Mouse (Mus musculus) forebrain, embryonic 16.5 days (tissue): ENCODE data around the gene Fgfr3. TPM values are rescaled to one million over a fixed set of nuclear protein-coding genes. Genes with fewer than 3 reads are reported as not detected.

Source experiments
- ATAC-seq: fragments of 200-750 bp; cut with Nextera tagmentation; 2 replicates; pipeline ENCODE4 v1.8.0; 2017; ENCODE audit warnings: mild to moderate bottlenecking, moderate library complexity
- H3K27ac ChIP-seq: fragments of 300-500 bp; sonication (generic); 2 replicates; pipeline ENCODE4 v1.5.1; 2014; ENCODE audit warnings: low read length, control low read depth
- H3K27me3 ChIP-seq: fragments of 300-500 bp; sonication (generic); replicated peaks from 2 replicates; pipeline ENCODE4 v1.6.1; 2014; ENCODE audit warnings: low read length; ENCODE audit not compliant: control insufficient read depth, insufficient read depth
- H3K36me3 ChIP-seq: fragments of 300-500 bp; sonication (generic); 2 replicates; pipeline ENCODE4 v1.6.1; 2014; ENCODE audit not compliant: control insufficient read depth, insufficient read depth
- H3K4me1 ChIP-seq: fragments of 300-500 bp; sonication (generic); replicated peaks from 2 replicates; pipeline ENCODE4 v1.6.1; 2014; ENCODE audit warnings: low read length; ENCODE audit not compliant: control insufficient read depth, insufficient read depth
- H3K4me2 ChIP-seq: fragments of 300-500 bp; sonication (generic); 2 replicates; pipeline ENCODE4 v1.6.1; 2014; ENCODE audit warnings: mild to moderate bottlenecking, low read length, control low read depth
- H3K4me3 ChIP-seq: fragments of 300-500 bp; sonication (generic); replicated peaks from 2 replicates; pipeline ENCODE4 v1.5.1; 2014; ENCODE audit warnings: mild to moderate bottlenecking, low read length, control low read depth
- H3K9ac ChIP-seq: fragments of 300-500 bp; sonication (generic); replicated peaks from 2 replicates; pipeline ENCODE4 v1.6.1; 2014; ENCODE audit warnings: low read depth, low read length, control low read depth
- H3K9me3 ChIP-seq: fragments of 300-500 bp; sonication (generic); 2 replicates; pipeline ENCODE4 v1.6.1; 2016; ENCODE audit warnings: low read length; ENCODE audit not compliant: control insufficient read depth
- WGBS: fragments of 180-500 bp; shearing (Covaris S2); extraction: QIAGEN DNeasy Blood & Tissue Kit; methylation state at CpG from one replicate; pipeline ENCODE4 v1.1.7; 2014; 5-methylcytosine and 5-hydroxymethylcytosine counted together
- polyA plus RNA-seq: library from polyadenylated mRNA; unstranded; fragments of >200 nt; fragmentation: Nextera tagmentation; extraction: Ambion mirVana; gene quantifications from 2 replicates; pipeline ENCODE4 v1.2.1, GENCODE M21; 2015

Fgfr3 gene
- polyA plus RNA-seq, 1 experiment from 2014 or later = 29.9 TPM

DNA sequence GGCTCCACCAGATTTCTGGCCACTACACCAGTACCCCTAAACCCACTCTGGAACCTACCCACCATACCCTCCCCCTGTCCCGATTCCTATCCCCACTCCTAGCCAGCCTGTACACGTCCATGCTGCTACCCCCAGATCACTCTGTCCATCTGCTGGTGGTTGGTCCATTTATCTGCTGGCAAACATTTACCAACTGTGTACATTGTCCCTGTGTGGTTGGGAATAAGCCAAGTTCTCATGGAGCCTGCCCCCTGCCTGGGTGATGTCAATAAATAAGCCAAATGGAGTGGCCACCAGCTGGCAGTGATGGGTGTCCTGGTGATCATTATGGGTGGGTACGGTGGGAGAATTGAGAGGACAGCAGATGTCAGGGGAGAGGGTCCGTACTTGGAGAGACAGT, 34.3 kb upstream of the Fgfr3 start:
- no peaks in the 10 kb centered on the region for H3K9me3 ChIP-seq
- no peaks in the 10 kb centered on the region for H3K27me3 ChIP-seq
- peaks cover 22% of the 10 kb centered on the region for H3K4me1 ChIP-seq
- H3K4me3 ChIP-seq = no peak overlapping the region
- 58% methylated on average over 4 of the region's 4 CpGs for WGBS
- H3K36me3 ChIP-seq = no peaks in the 10 kb centered on the region
- no peak for ATAC-seq
- H3K27ac ChIP-seq = no peak overlapping the region
- no peak overlapping the region for H3K4me2 ChIP-seq
- H3K9ac ChIP-seq = no peak overlapping the region

- peak overlapping the region; percentile 80 for H3K27ac ChIP-seq
- peaks cover 30% of the 10 kb centered on the region for H3K4me1 ChIP-seq
- H3K36me3 ChIP-seq = no peaks in the 10 kb centered on the region
- H3K9ac ChIP-seq = peak overlapping the region; percentile 41
- ATAC-seq = no peak
- 30% methylated on average over 14 of the region's 14 CpGs for WGBS
- H3K27me3 ChIP-seq = no peaks in the 10 kb centered on the region
- no peaks in the 10 kb centered on the region for H3K9me3 ChIP-seq
- no peak overlapping the region for H3K4me3 ChIP-seq
- no peak overlapping the region for H3K4me2 ChIP-seq
These were observed 32.9 kb upstream of the Fgfr3 start for GRCm38 (mm10) chr5:33688278-33689220.

- Histone ChIP-seq H3K9me3 (no peaks in the 10 kb centered on the region), H3K9ac (peak overlapping the region; percentile 41), H3K27ac (peak overlapping the region; percentile 80), H3K4me3 (no peak overlapping the region), H3K4me2 (no peak overlapping the region), H3K27me3 (0 out of 2 replicates have a peak, but pooled peaks cover 3% of the 10 kb centered on the region), H3K36me3 (no peaks in the 10 kb centered on the region), H3K4me1 (peaks cover 33% of the 10 kb centered on the region)
- 13% methylated on average over 20 of the region's 20 CpGs for WGBS
- ATAC-seq = peak; percentile 88
These were observed 32.1 kb upstream of the Fgfr3 start for GRCm38 (mm10) chr5:33689221-33689844.

GRCm38 (mm10) chr5:33689852-33690645, 31.4 kb upstream of the Fgfr3 start:
- no peaks in the 10 kb centered on the region for H3K36me3 ChIP-seq
- peak overlapping the region; percentile 80 for H3K27ac ChIP-seq
- H3K9me3 ChIP-seq = no peaks in the 10 kb centered on the region
- no peak overlapping the region for H3K4me3 ChIP-seq
- 0 out of 2 replicates have a peak, but pooled peaks cover 3% of the 10 kb centered on the region for H3K27me3 ChIP-seq
- 35% methylated on average over 11 of the region's 11 CpGs for WGBS
- peaks cover 39% of the 10 kb centered on the region for H3K4me1 ChIP-seq
- peak; percentile 11 for ATAC-seq
- no peak overlapping the region for H3K4me2 ChIP-seq
- H3K9ac ChIP-seq = peak overlapping the region; percentile 41

DNA sequence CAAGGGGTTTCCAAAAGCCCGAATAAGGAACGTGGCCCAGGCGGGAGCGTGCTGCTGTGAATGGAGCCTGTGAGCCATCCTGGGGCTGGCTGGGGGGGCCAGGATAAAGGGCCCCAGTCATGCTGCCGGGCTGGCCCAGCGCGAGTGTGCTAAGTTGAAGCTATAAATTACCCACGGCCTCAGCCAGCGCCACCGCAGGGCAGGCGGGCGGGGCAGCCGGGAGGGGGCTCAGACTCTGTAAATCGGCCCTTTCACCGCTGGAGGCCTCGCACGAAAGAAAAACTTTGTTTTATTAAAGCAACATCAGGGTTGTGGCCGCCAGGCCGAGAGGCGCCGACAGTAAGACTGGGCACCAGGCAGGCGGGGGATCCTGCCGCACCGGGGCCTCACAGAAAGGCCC, 29.1 kb upstream of the Fgfr3 start:
- peaks cover 58% of the 10 kb centered on the region for H3K4me1 ChIP-seq
- WGBS = 4% methylated on average over 24 of the region's 24 CpGs
- no peak for ATAC-seq
- 0 out of 2 replicates have a peak, but pooled peaks cover 6% of the 10 kb centered on the region for H3K27me3 ChIP-seq
- H3K9ac ChIP-seq = peak overlapping the region; percentile 46
- 0 out of 2 replicates have a peak overlapping the region, but pooled peaks have one; percentile 11 for H3K4me2 ChIP-seq
- H3K36me3 ChIP-seq = no peaks in the 10 kb centered on the region
- peak overlapping the region; percentile 65 for H3K27ac ChIP-seq
- H3K4me3 ChIP-seq = no peak overlapping the region
- H3K9me3 ChIP-seq = no peaks in the 10 kb centered on the region

DNA sequence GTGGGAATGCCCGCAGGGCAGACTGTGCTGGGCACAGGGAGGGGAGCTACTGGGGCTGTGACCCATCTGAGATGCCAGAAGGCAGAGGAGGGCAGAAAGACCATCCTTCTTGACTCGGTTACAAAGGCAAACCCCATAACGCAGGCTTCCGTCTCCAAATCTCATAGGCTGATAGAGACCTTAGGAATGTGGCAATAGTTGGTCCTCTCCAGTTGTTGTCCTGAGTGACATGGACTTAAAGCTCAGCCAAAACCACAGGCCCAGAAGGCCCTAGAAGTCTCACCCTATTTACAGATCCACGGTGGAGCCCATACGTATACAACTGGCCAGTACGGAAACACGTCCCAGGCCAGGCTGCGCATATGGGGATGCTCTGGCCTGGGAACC, 27.0 kb upstream of the Fgfr3 start:
- Histone ChIP-seq H3K9me3 (no peaks in the 10 kb centered on the region), H3K4me1 (peaks cover 58% of the 10 kb centered on the region), H3K27me3 (0 out of 2 replicates have a peak, but pooled peaks cover 6% of the 10 kb centered on the region), H3K27ac (no peak overlapping the region), H3K4me2 (peak overlapping the region; percentile 83), H3K36me3 (no peaks in the 10 kb centered on the region), H3K4me3 (no peak overlapping the region), H3K9ac (no peak overlapping the region; the same call in 1 of the 2 replicates)
- ATAC-seq = no peak
- WGBS = 28% methylated on average over 9 of the region's 9 CpGs

DNA sequence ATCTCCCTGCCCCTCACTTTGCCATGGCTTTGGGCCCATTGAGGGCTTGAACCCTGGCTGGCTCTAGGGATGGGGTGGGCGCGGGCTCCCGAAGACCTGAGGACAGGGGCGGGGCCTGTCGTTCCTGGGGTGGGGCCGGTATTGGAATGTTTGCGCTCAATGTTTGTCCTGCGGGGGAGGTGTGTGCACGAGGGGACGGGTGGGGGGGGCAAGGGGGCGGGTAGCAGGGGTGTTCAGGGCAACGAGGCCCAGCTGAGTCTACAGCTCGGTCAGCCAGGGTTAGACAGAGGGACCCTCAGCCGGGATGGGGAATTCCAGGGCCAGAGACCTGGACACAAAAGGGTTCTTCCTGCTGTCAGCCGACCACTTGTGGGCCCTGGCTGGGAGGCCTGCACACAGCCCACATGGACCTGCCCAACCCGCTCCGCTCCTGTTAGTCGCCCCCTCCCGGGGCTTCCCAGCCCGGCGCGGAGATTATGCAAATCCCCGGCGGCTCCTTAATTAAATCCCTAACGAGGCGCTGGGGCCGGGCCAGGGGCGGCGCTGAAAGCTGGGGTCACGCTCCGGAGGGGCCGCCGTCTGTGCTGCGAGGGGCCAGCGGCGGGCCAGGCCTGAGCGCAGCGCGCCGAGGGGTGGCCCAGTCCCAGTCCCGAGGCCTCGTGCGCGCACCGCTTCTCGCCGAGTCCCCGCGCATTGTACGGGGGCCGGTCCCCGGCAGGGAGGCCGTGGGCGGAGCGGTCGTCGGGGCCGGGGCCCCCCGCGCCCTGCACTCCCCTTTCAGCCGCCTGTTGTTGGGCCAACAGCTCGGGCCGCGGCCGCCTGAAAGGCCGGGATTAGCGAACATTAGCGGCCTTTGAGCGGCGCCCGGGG, 26.4 kb upstream of the Fgfr3 start:
- Histone ChIP-seq H3K27ac (peak overlapping the region; percentile 65), H3K4me3 (peak overlapping the region; percentile 53), H3K4me2 (peak overlapping the region; percentile 83), H3K9ac (peak overlapping the region; percentile 77), H3K27me3 (0 out of 2 replicates have a peak, but pooled peaks cover 6% of the 10 kb centered on the region), H3K36me3 (no peaks in the 10 kb centered on the region), H3K4me1 (peaks cover 58% of the 10 kb centered on the region), H3K9me3 (no peaks in the 10 kb centered on the region)
- ATAC-seq = peak; percentile 81
- 2% methylated on average over 61 of the region's 71 CpGs for WGBS

GRCm38 (mm10) chr5:33695718-33696121, 25.8 kb upstream of the Fgfr3 start:
- peak overlapping the region; percentile 65 for H3K27ac ChIP-seq
- H3K4me3 ChIP-seq = peak overlapping the region; percentile 53
- peak overlapping the region; percentile 83 for H3K4me2 ChIP-seq
- H3K9me3 ChIP-seq = no peaks in the 10 kb centered on the region
- 1% methylated on average over 23 of the region's 24 CpGs for WGBS
- H3K36me3 ChIP-seq = no peaks in the 10 kb centered on the region
- peaks cover 57% of the 10 kb centered on the region for H3K4me1 ChIP-seq
- 0 out of 2 replicates have a peak, but pooled peaks cover 6% of the 10 kb centered on the region for H3K27me3 ChIP-seq
- H3K9ac ChIP-seq = peak overlapping the region; percentile 77
- no peak for ATAC-seq
